Mouse (Mus musculus) spleen, postnatal 36 days (tissue): ENCODE results near the gene Xrcc1.
A peak's percentile ranks its signal among the peaks of the same experiment; 100 is the strongest.

Experiments
- DNase-seq, 2 experiments: peaks; one replicate each; pipeline ENCODE4 v3.0.0; 2022; ENCODE audit warnings: low spot score in 2 of 2, mixed read lengths in 1 of 2

Gene Xrcc1

DNA sequence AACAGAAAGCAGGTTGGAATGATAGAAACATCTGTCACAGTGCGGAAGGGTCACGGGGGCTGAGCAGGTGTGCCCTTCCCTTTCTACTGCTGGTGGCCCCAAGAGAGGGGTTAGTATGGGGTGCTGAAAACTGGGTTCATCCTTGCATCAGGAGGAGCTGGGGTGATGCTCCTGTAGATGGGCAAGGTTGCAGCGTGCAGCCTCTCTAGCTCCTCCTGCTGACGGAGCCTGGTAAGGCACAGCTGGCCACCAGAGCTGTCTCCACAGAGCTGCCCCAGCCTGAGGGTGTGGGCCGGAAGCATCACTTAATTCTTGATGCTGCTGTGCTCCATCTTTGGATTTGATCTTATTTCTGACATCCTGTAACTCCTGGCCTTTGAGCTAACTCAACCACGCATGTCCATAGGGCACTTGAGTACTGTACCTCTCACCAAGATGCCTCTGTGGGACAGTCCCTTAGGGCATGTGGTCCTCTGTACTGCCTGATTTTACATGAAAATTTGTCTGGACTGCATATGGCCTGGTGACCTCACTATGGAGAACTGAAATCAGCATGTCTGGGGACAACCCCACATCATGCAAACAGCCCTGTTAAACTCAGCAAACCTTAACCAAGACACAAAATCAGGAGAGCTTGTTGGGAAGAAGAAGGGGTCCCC lies 18.6 kb downstream of the Xrcc1 start:
- DNase-seq: peak; percentile 81 to 82

DNA sequence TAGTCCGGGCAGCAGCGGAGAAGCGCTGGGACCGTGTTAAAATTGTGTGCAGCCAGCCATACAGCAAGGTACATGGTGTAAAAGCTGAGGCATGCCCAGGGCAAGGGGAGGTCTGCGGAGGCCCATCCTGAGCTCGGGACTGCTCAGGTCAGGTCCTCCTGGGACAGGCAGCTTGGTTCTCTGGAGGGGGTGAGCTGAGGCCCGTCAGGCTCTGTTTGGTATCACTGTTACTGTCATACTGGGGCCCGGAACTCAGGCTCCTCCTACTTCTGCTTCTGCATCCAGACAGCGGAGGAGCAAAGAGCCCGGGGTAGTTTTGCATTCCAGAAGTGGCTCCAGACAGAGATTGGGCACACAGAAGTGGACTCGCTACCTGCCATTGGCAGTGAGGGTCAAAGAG lies 19.5 kb downstream of the Xrcc1 start:
- peak; percentile 42 to 55 for DNase-seq

DNA sequence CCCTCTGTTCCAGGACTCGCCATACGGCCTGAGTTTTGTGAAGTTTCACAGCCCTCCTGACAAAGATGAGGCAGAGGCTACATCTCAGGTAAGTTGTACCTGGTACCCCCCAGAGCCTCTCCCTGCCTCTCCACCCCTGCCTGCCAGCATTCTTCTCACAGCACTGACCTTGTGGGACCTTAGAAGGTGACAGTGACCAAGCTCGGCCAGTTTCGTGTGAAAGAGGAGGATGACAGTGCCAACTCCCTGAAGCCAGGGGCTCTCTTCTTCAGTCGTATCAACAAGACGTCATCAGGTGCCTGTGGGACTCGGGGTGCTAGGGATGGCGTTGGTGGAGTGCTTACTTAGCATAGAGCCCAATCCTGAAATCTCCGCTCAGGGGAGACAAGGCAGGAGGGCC lies 20.1 kb downstream of the Xrcc1 start:
- DNase-seq: no peak

DNA sequence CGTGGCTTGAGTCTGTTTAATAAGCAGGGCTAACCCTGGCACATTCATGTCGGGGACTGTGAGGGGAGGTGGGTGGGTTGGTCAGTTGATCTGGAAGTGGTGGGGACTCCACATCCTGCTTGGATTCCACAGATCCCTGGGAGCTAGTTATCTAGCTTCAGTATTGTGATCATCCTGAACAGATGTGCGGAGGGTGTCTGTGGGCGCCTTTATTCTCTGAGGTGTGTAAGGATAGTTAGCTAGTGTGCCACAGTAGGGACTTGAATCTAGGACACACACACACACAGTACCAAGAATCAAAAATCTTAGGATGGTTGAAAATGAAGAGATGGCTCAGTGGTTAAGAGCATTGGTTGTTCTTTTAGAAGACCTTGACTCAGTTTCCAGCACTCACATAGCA lies 22.4 kb downstream of the Xrcc1 start:
- no peak for DNase-seq

DNA sequence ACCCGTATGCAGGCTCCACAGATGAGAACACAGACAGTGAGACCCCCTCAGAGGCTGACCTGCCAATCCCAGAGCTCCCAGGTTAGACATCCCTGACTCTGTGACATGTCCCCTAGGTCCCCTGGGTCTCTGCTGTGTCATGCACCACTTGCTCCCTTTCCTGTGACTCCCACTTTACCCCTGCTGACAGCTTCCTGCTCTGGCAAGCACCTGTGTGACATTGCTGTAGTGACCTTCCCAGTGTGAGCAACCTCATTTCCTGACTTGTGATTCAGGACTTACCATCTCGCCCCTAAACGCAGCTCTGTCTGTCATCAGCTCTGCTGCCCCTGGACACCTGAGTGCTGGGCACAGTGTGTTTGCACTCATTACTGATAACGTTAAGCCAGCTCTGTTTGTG lies 25.0 kb downstream of the Xrcc1 start:
- DNase-seq: no peak

DNA sequence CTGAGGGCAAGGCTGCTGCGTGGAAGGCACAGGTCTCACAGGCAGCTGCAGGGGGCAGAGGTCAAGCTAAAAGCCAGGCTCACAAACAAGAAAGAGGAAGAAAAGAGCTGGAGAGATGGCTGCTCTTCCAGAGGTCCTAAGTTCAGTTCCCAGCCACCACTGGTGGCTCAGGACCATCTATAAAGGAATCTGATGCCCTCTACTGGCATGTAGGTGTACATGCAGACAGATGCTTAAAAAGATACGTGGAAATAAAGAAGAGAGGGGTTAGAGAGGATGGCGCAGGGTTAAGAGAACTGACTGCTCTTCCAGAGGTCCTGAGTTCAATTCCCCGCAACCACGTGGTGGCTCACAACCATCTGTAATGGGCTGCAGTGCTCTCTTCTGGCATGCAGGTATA lies 26.4 kb downstream of the Xrcc1 start:
- no peak for DNase-seq

DNA sequence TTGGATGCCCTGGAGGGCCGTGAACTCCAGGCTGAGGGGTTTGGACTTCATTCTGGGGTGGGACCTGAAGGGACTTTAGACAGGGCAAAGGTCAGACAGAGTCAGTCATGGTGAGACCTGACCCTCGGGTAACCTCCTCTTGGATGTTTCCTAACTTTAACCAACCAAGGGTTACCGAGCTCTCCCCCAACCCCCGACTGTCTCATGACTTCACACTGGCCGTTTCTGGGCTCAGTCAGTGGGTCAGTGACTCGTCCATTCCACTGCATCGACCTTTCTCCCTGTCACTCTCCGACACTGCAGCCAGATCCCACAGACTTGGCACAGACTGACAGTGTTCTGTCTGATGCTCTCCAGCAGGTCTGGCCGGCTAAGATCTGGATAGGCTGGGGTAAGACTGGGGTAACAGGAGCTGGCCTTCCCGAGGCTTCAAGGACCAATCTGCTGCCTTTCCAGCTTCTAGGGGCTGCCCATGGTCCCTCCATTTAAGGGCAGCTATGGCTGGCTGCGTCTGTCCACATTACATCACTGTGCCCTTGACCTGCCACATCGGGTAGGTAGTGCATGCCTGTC lies 28.2 kb downstream of the Xrcc1 start:
- no peak for DNase-seq

DNA sequence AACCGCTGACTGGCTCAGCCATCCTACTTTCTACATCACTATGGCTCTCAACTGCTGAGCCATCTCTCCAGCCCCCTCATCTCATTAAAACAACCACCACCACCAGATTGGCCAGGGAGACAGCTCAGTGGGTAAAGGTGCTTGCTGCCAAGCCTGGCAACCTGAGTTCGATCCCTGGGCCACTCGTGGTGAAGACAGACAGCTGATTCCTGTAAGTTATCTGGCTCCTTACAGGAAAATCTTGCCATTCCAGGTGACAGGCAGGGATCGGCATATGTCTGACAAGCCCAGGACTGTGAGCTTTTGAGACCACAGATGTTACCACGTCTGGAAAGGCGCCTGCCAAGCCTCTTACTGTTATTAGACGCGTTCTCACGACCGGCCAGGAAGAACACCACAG lies 31.7 kb downstream of the Xrcc1 start:
- DNase-seq: no peak

DNA sequence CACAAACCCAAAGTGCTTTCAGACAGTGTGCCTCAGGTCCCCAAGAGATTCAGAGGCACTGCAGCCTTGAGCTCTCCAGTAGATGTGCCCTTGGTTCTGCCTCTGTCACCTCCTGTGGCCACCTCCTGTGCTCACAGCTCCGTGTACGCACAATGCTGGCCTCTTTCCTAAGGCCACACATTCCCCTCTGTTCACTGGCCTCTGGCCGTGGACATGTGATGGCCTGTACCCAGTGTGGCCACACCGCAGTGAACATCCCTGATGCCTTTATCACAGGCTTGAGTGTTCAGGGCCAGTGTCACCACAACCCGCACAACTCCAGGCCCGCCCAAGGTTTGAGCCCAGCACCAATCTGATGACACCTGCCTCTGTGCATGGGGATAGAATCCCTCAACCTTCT lies 38.8 kb downstream of the Xrcc1 start:
- DNase-seq: no peak

DNA sequence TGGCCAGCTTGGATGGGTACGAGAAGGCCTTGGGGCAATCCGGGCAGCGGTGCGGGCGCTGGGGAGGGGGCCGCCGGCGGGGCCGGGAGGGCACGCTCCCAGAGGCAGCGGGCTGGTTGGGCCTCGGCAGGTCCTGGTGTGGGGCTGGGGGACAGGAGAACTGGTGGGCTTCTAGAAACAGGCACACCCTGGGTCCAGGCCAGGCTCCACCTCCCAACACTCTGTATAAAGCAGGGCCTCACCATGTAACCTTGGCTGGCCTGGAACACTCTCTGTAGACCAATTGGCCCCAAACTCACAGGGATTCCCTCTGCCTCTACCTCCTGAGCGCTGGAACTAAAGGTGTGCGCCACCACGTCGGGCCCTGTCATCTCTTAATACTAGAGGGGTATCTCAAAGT lies 39.9 kb downstream of the Xrcc1 start:
- no peak for DNase-seq

DNA sequence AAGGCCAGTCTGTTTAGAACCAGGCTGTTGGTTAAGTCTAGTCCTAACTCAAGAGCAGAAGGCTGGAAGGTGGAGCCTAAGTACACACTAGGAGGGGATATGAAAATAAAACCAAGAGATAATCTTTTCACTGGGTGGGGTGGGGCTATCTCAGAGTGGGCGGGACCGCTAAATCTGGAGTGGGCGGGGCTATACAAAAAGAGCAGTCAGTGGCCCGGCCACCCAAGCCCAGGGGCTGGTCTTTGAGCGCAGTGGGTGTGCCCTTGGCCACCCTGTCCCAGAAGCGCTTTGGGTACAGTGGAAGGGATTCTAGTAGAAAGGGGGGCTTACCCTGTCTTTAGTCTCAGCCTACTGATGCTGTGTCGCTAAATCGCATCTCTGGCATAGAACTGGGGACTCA lies 40.7 kb downstream of the Xrcc1 start:
- DNase-seq: no peak

DNA sequence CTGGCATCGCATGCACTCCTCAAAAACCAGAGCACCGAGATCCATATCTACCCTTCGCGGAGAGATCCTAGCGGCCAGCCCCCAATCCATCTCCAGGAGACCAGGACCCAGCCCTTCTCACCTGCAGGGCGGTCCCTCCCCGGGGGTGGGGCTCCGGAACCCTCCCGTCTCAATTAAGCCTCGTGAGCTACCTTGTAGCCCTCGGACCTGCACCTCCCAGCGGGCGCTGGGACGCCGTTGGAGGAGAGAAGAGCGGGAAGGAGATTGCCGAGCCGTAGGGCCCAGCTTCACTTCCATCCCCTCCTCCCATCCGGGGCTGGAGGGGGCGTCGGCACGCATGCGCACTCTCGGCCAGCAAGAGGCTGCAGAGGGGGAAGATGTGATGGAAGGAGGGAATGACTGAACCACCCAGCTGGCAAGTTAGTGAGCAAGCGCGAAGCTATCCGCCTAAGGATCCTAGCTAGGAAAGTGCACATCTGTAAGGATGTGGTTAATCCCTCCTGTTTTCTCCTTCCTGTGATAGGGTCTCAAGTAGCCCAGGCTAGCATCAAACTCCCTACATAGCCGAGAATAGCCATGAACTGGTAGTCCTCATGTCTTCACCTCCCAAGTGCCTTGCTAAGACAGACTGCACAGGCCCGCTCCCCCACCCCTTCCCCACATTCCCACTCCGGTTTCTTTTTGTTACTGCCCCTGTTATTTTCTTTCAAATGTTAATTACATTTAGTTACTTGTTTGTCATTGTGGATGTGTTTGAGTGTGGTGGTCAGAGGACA lies 41.4 kb downstream of the Xrcc1 start, which contains the start of the genes Ethe1 and Zfp575:
Ethe1 (plus strand) TSS at position 214 of the 776 bp plus-strand sequence.
Zfp575 (minus strand) TSS at position 312 of the 776 bp plus-strand sequence.
- DNase-seq: no peak

DNA sequence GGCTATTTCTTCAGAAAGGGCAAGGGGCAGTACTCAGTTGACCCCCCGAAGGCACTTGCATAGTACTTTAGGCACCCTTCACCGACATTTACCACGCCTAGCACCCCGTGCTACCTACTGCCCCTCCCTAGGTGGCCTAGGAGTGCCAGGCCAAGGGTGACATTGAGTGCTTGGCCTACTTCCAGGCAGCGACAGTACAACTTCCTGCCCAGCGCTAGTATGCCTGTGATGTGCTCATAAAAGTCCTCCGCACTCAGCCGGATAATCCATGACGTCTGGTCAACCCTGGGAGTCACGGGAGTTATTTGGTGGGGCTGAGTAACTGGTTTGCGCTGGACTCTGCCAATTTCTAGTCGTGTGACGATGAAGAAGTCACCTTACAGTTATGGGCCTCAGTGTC lies 42.2 kb downstream of the Xrcc1 start:
- DNase-seq: no peak

DNA sequence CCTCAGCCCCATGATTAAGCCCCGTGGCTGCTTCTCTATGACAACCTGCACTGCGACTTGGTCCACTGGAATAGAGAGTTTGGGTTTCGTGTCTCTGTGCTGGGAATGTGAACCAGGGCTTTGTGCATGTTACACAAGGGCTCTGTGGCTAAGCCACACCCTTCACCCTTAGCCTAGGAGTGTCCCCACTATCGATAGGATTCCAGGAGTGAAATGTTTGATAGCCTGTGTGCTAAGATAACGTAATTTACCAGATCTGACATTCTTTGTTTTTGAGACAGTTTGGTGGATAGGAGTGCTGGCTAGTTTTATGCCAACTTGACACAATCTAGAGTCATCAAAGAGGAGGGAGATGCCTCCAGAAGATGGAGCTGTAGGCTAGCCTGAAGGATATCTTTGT lies 45.6 kb downstream of the Xrcc1 start:
- DNase-seq: no peak

DNA sequence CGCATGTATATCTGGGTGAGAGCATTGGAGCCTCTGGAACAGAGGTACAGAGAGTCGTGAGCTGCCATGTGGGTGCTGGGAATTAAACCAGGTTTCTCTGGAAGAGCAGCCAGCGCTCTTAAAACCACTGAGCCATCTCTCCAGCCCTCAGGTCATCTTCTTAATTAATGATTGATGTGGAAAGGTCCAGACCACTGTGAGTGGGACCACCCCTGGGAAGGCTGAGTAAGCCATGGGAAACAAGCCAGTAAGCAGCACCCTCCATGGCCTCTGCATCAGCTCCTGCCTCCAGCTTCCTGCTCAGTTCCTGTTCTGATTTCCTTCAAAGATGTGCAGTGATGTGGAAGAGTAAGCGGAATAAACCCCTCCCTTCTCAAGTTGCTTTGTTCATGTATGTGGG lies 46.1 kb downstream of the Xrcc1 start:
- DNase-seq: no peak

DNA sequence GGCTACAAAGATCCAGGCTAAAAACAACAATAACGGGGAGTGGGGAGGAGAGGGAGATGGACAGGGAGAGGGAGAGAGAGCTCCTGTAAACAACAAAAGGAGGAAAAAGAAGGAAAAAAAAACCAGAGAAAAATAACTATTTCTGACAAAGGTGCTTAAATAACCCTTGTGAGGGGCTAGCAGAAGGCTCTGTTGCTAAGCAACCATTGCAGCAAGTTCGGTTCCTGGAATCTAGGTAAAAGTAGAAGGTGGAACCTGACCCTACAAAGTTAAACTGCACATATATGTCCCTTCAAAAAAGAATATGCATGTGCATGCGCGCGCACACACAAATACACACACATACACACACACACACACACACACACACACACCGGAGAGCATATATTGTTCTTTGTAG lies 46.7 kb downstream of the Xrcc1 start:
- no peak for DNase-seq

DNA sequence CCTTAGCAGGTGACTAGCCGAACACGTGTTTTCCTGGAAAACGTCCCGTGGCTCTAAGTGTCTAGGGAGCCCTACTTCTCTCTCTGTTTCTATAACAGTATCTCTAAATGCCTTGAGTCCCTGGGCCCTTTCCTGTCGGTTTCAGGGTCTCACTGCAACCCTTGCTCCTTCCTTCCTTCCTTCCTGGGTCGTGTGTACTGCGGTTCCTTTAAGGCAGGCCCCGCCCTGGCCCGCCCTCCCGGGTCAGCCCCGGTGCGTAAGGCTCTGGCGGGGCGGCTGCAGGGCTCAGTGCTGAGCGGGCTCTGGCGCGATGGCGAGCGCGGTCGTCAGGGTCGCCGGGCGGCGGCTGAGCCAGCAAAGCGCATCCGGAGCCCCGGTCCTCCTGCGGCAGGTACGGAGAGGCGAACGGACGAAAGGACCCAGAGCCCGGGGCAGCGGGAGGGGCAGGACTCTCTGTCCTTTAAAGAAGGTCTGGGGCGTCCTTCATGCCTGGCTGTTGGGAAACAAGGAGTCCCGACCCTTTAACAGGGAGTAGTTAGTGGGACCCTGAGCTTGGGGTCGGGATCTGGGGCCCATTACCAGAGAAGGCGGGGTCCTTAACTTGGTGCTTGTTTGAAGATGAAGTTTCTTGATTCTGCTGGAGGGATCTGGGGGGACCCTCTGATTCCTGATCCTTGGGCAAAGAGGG lies 47.7 kb downstream of the Xrcc1 start:
- peak; percentile 80 to 83 for DNase-seq

DNA sequence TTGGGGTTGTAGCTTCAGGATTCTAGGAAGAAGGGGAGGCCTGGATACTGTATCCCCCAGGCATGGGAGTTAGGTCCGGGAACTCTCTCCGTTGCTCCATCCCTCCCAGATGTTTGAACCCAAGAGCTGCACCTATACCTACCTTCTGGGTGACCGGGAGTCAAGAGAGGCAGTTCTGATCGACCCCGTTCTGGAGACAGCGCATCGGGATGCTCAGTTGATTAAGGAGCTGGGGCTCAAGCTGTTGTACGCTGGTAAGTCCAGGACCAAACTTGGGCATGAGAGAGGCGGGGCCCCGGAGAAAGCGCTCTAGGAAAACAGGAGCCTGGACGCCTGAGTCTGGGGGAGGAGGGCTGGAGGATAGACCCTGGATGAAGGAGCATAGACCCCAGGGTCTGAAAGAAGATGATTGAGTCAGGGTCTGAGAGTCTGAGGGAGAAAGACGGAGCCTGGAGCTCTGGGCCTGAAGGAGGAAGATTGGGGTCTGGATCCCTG lies 48.3 kb downstream of the Xrcc1 start:
- no peak for DNase-seq

DNA sequence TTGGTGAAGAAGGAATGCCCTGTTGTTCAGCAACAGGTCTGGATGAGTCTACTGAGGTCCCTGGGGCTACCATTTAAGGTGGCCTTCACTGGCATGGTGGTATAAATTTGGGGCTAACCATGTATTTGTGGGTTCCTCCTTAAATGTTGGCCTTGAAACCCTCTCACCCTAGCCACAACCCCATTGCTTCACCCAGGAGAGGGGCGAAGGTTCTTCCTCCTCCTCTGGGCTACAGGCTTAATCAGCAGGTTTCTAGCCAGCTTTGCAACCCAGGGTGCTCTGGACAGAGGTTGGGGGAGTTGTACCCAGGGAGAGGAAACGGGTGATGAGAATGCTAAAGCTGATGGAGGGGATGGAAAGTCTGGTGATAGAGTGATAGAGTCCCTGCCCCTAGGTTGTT lies 49.4 kb downstream of the Xrcc1 start:
- no peak for DNase-seq

DNA sequence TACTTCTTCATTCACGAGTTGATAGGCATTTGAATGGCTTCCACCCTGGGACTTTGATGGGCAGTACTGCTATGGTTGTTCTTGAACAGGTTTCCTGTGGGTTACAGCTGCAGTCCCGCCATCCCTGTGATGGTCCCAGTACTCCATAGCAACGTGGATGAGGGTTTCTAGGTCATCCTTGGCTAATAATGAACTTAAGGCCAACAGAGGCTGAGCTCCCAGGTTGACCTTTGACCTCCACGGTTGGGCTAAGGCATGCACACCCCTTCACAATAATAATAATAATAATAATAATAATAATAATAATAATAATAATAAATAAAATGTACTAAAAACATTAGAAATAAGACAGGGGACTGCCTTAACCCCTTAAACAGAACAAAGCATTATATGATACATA lies 52.0 kb downstream of the Xrcc1 start:
- DNase-seq: no peak

DNA sequence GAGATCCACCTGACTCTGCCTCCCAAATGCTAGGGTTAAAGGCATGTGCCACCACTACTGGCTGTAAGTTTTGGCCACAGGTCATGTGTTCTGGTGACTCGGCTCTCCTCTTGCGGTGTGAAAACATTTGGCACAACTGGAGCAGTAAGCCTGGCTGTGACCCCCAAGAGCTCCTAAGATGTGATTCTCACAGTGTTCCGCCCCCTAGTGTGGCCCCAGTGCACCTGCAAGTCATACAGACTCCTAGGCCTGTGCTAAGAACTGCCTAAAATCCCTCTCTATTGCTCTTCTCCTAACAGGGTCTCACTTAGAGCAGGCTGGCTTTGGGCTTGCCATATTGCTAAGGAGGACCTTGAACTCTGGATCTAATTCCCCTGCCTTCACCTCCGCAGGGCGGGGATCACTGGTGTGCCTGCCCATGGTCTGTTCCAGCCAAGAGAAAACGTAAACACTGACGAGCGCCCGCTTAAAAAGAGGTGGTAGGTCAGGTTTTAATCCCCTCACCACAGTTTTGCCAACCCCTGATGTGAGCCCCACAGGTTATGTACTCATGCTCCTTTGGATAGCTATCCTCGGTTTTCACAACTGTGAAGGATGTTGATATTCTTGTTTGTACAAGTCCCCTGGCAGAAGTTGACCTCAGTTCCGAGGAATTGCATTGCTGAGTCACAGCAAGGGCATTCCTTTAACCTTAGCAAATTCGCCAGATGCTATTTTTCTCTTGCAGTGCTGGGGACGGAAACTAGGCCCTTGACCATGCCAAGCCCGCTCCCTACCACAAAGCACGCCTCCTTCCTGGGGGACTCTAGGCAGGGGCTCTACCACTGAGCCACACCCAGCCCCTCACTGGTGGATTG lies 53.4 kb downstream of the Xrcc1 start:
- DNase-seq: no peak
